Mouse (Mus musculus): ENCODE results near the gene Purb.
A peak's percentile ranks its signal among the peaks of the same experiment; 100 is the strongest.
"Not testable (repeated sequence)": the region's sequence is repeated elsewhere in the genome, so short reads cannot be mapped to it uniquely, and the experiment has no call there.

Gene Purb

DNA sequence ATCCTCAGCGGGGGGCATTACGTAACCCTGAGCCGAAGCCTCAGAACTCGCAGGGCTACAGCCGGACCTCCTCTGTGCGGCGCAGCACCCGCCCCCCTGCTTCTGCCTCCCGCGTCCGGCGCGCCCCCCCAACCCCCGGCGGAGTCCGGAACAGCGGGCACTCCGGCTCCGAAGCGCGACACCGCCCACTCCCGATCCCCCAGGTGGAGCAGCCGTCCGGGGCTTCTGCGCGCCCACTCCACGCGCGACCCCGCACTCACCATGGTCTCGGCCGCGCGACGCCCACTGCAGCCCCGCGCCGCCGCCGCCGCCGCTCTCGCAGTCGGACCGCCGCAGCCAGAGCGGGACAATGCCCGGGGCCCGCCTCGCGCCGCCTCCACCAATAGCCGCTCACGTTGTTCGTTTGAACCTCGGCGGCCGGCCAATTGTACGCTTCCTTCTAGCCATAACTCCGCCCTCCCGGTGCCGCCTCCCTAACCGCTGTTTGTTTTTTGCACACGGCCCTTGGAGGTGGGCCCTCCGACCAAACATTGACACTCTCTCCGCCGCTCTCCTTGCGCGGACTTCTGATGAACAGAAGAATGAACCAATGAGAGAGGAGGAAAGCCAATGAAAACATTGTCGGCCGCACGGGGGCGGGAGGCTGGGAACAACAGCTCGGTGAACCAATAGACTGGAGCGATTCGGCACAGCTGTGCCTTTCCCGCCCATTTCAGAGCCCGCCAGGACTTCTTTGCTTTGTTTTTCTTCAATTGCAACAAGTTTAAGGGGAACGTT is 31.5 kb downstream of the Purb start, which contains the start of gene H2afv:
Gene H2afv, minus strand, starts transcription at position 367 of the 777 bp plus-strand sequence.
- DNase-seq (ENCODE audit: low spot score) = peak; percentile 99

DNA sequence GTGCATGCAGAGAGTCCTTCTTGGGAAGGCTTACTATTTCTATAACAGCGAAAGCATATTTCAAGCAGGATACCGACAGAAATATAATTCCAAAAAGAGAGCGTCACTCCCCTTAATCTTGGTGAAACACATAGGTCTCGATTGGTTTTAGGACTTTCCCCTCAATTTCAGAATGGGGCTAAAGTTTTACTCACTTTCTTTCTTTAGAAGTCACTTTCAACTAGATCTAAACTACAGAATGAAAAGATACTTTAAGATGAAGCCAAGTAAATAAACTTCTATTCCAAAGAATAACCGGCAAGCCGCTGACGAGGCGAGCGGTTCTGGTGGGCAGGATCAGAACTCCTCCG is 32.0 kb downstream of the Purb start:
- DNase-seq (ENCODE audit: low spot score) = no peak

DNA sequence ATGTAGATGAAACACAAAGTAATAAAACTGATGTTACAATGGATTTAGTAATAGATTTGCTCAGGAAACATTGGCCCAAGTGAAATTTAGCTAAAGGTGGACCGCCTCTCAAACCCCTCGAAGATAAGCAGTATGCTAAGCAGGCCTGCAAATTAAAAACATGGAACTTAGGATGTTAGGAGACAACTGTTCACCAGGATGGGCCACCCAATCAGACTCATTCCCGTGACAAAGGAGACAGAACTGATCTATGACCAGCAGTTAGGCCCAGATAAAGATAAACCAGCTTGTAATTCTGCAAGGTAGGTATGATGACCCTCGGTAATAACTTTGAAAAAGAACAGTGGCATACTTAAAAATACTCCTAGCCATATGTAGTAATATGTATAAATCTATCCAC is 32.6 kb downstream of the Purb start:
- no peak for DNase-seq (ENCODE audit: low spot score)

DNA sequence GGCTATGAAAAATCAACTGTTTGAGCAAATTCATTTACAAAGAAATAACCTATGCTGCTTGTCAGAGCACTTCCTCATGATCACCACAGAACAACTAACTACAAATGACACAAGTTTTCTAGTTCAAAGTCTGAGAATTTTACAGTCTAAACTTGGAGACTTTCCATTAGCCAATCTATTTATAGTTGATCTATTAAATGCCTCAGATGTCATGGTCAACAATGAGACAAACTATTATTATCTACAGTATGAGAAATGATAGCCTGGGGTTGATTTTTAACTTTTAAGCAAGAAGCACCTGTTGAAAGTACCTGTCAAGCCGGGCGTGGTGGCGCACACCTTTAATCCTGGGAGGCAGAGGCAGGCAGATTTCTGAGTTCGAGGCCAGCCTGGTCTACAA is 33.2 kb downstream of the Purb start:
- no peak for DNase-seq (ENCODE audit: low spot score)

DNA sequence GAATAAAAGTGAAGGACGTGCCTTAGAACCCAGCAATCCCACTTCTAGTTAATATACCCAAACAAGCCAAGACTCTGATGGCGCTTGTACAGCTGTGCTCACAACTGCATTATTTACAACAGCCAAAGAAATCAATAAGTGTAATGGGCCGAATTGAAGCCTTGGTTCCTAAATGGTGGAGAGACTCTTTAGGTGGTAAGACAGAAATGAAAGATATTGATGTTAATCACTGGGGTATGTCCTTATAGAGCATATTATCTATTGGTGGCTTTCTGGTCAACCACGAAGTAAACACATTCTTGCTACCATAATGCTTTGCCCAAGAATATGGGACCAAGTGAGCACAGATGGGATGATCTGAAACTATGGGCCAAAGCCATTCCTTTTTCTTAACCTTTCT is 35.5 kb downstream of the Purb start:
- no peak for DNase-seq (ENCODE audit: low spot score)

DNA sequence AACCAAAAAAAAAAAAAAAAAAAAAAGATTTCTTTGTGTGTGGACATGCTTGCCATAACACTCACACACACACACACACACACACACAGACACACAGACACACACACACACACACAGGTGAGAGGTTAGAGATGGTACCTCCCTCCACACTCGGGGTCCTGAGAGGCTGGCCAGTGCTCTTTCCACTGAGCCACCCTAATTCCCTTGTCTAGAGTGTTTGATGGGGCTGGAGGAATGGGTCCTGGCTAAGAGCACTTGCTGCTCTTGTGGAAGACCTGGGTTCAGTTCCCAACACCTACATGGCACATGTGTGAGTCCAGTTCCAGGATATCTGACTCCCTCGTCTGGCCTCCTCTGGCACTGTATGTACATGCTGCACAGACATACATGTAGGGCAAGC is 38.0 kb downstream of the Purb start:
- DNase-seq (ENCODE audit: low spot score) = no peak

DNA sequence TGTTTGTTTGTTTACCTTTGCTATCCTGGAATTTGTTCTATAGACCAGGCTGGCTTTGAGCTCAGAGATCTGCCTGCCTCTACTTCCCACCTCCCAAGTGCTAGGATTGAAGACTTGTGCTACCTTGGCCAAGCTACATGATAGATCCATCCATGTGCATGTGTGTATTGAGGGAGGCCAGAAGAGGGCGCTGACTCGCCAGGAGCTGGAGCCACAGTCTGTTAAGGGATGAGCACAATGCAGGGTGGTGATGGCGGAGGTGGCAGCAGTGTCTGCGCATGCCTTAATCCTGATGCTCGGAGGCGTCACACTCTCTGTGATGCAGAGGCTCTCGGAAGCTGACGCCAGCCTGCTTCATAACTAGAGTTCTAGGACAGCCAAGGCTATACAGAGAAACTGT is 39.3 kb downstream of the Purb start:
- no peak for DNase-seq (ENCODE audit: low spot score)

DNA sequence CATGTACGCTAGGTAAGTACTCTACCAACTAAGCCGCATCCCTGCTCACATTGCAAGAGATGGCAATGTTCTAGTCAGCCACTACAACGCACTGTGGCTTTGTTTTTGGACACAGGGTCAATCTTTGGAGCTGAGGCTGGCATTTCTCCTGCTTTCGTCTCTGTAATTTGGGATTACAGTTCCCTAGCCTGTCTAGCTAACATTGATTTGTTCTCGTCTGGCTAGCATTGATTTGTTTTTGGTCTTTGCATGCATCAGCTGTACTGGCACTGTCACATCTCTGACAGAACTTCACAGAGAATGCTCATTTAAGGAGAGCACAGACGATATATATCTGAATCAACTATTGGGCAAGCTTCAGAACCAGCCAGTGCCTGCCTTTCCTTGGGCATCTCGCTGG is 45.5 kb downstream of the Purb start:
- no peak for DNase-seq (ENCODE audit: low spot score)

DNA sequence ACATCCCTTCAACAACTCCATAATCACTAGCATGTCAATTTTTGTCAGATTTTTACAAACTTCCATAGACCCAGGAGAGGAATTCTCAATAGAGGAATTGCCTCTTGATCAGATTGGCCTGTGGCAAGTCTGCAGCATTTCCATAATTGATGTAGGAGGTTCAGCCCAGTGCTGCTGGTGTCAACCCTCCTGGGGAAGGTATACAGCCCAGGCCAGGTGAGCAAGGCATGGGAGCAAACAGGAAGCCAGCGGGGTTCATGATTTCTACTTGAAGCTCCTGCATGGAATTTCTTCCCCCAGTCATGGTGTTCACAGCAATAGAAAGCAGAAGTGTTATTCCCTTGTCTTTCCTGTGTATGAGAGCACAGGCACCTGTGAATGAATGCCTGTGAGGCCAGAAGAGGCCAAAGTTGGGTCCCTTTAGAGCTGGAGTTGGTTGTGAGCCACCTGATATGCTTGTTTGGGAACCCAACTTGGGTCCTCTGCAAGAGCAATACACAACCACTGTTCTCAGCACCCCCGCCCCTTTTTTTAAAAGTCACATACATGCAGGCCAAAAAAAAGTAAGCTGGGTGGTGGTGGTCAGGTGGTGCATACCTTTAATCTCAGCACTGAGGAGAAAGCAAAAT is 54.9 kb downstream of the Purb start:
- DNase-seq (ENCODE audit: low spot score) = no peak

DNA sequence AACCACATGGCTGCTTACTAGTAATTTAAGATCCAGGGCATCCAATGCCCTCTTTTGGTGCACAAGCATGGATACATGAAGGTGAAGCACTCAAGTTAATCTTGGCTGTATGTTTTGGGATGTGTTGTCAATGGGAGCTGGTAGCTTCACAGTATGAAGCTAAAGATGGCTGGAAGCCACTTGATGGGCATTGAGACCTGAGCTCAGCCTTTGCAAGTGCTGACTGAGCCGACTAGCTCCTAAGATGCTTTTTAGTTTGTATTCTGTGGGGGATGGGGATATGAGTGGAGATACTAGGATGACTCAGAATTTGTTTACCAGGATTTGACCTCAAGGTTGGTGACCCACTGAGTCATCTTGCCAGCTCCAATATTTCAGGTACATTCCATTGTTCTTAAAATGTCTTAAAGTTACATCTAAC is 55.4 kb downstream of the Purb start:
- DNase-seq (ENCODE audit: low spot score) = no peak

DNA sequence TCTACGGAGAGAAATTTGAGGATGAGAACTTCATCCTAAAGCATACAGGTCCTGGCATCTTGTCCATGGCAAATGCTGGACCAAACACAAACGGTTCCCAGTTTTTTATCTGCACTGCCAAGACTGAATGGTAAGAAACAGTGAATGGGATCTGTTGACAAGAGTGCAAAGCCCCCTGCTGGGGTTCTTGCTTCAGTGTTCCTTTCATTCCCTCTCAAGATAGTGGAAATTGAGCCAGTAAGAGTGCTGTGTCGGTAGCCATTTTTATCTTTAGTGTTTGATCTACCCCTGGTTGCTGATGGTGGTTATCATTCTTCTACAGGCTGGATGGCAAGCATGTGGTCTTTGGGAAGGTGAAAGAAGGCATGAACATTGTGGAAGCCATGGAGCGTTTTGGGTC is 56.6 kb downstream of the Purb start:
- not testable (repeated sequence) for DNase-seq (ENCODE audit: low spot score)

DNA sequence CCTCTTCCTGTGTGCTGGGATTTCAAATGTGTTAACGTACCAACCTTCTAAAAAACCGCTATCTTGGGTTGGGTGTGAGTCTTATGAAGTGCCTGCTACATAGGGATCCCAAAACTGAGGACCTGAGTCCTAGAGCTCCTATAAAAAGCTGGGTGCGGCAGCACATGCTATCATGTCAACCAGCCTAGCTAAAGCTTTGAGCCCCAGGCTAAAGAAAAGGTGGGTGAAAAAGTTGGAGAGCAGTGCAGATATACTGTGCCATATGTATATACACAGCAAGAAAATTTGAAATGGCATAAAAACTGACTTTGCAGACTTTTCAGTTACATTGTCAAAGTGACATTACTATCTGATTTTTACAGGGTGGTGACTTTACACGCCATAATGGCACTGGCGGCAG is 57.0 kb downstream of the Purb start:
- DNase-seq (ENCODE audit: low spot score) = no peak

Data from left cerebral cortex, adult 11 months (tissue).